Mouse (Mus musculus) testis, adult 2 months (tissue): ENCODE results near the gene Cfap54.

Experiments used
- CTCF ChIP-seq: fragments of 200-500 bp; IDR thresholded peaks from 2 replicates; pipeline ENCODE4 v1.5.1; 2012; ENCODE audit warnings: low read depth, mild to moderate bottlenecking, inconsistent platforms, low read length, moderate library complexity; ENCODE audit not compliant: control insufficient read depth, insufficient read depth, insufficient replicate concordance
- POLR2A ChIP-seq: fragments of 200-500 bp; IDR thresholded peaks from 2 replicates; pipeline ENCODE4 v1.6.1; 2012; ENCODE audit warnings: low read depth, mild to moderate bottlenecking, inconsistent platforms, low read length, moderate library complexity; ENCODE audit not compliant: control insufficient read depth

- TF ChIP-seq CTCF (no peak), POLR2A (no peak)
Observed at GRCm38 (mm10) chr10:92965134-92965533, 116.3 kb downstream of the Cfap54 start.
